Mouse (Mus musculus) embryo, embryonic 11 days (tissue): ENCODE data around the gene Med31.

ENCODE experiments used
- DNase-seq: peaks from one replicate; pipeline ENCODE4 v3.0.0-alpha.2; 2015

Med31 gene

GRCm38 (mm10) chr11:72215410-72215797 is at the start of gene Med31:
Gene Med31, minus strand, starts transcription at chr11:72215592.
- peak; percentile 68 for DNase-seq

GRCm38 (mm10) chr11:72256441-72256840 is 41.0 kb upstream of the Med31 start:
- DNase-seq, result no peak

DNA sequence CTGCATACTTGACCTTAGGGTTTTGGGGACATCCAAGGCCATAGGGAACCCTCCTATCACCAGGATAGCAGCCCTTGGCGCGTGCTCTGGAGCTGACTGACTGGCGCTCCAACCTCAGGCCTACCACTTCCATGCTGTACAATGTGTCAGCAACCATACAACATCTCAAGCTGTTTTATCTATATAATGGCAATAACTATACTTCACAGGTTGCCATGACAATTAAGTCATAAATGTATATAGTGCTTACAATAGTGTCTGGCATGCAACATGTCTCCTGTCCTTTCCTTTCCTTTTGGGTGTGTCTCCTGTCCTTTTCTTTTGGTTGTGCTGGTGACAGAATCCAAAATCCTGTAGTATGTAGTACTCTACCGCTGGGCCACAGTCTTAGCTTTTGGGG is 40.2 kb upstream of the Med31 start:
- DNase-seq, result no peak

DNA sequence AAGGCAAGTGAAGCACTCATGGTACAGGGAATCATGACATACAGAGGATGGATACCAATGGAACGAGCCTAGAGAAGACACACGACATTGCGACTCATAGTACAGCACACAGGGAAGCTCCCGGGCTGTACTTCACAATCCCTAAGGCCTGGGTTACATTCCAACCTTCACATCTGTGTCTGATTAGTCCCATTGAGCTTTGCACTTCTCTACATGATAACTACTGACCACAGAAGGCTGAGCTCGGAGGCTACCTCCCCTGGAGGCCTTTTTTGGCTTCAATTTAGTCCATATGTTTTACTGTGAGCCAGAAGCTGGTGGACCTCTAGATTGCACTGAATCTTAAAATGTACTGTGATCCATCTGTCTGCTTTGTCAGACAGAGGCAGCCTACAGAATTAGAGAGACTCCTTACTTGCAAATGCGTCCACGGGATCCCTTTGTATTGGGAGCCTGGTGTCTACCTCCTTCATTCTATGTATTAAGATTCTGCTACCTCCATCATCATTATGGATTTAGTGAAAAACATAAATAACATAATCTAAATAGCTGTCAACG is 29.9 kb upstream of the Med31 start:
- peak; percentile 24 for DNase-seq

- no peak for DNase-seq
Measured at GRCm38 (mm10) chr11:72240062-72240860, 24.9 kb upstream of the Med31 start.

- no peak for DNase-seq
Measured at GRCm38 (mm10) chr11:72234013-72234412, 18.6 kb upstream of the Med31 start.

DNA sequence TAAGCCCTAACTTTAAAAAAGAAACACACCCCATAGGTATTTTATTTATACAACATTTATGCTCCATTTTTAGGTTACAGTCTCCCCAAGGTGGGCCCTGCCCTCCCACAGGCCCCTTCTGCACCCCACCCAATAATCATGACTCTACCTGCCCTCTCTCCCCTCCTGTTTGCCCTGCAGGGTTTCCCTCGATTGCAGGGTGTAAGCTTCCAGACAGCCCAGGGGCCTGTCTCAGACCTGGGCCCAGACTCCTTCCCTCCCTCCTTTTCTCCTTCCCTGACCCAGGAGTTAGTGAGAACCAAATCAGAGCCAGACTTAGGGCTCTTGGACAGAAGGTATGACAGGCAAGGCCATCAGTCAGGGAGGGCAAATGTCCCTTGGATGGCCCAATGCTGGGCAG is 17.6 kb upstream of the Med31 start:
- DNase-seq, result no peak

DNA sequence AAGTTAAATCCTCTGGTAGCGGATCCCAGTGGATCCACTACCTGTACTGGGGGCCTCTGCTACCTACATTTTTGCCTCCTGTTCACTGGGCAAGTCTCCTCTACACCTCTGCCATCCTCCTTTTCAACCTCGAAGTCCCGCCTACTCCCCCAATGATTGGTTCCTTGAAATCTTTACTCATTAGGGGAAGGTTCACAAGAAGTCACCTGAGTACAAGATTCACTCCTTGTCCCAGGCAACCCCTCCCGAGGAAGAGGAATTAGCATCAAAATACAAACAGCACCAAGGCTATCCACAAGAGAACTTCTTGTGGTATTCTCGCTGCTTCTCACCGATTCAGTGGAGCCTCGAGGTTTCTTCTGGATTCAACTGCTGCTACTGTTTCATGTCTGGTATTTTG is 16.7 kb upstream of the Med31 start:
- no peak for DNase-seq

DNA sequence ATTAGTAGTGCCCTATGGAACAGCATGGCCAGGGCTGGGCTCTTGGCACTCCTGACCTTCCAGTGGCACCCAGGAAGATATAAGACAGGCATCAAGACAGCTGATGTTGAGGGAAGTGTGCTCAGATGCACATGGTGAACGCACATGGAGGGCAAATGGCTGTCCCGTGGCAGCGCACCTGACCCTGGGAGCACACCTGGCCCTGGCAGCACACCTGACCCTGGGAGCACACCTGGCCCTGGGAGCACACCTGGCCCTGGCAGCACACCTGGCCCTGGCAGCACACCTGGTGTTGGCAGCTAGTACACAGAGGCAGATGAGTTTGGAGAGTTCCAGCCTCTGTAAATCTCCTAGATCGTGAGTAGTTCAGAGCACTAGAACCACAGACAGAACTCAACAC is 13.1 kb upstream of the Med31 start:
- DNase-seq, result no peak

GRCm38 (mm10) chr11:72226901-72227300 is 11.5 kb upstream of the Med31 start:
- DNase-seq, result no peak

DNA sequence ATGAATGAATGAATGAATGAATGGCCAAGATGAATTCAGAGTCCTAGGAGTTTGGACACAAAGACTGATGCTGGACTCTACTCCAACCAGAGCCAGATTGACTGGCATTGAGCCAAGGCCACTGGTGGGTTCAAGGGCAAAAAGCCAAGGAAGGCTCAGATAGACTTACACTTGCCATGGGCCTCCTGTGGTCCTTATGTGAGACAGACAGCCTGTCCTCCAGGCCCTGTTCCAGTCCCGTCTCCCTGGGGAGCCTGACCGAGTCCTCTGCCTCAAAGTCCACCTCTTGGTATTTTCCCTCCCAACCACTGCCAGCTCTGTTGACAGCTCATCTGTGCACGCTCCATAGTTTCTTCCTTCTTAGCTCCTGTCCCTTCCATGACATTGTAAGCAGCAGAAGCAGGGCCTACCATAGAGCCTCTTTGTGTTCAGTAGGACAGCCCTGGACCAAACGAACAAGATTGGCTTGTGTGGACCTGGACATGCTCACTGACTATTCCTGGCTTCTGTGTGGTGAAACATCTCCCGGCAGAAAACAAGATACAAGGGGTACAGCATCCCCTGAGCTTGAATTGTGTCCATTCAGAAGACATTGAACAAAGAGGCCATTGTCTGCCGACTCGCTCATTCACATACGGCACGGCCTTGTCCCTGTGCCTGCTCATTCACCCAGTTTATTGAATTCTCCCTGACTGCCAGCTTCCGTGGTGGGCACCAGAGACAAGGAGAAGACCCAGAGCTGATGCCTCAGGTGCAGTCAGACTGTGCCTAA is 10.8 kb upstream of the Med31 start:
- DNase-seq, result peak; percentile 12

DNA sequence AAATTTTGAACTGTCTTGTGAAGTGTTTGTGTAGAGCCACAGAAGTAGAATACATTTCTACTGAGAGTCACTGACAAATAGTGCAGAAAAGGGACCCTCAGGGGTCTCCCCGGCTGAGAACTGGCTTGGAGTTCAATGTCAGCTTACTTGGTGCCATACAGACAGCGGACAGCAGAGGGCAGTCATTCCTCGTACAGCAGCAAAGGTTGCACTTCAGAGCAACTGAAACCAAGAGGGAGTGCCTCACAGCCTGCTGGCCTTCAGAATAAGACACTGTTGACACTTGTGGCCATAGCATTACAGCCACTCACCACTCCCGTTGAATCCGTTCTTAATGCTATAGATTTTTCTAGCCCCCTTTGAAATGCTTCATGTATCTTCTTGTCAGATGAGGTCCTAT is 9.5 kb upstream of the Med31 start:
- DNase-seq, result peak; percentile 79

DNA sequence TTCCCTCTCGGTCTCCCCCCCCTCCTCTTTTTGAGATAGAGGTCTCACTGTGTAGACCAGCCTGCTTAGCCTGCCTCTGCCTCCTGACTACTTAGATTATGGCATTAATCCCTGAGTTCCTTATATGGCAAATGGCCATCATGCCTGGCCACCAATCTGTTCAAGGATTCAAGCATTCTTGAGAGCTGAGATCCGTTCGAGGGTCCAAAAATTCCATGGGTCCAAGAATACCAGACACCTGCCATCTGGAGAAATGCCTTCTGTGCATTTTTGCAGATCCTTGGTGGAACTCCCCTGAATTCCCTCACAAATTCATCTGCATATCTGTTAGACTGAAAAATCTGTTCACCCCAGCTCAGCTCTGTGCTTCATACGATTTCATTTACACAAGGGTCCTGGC is 8.0 kb upstream of the Med31 start:
- DNase-seq, result no peak

DNA sequence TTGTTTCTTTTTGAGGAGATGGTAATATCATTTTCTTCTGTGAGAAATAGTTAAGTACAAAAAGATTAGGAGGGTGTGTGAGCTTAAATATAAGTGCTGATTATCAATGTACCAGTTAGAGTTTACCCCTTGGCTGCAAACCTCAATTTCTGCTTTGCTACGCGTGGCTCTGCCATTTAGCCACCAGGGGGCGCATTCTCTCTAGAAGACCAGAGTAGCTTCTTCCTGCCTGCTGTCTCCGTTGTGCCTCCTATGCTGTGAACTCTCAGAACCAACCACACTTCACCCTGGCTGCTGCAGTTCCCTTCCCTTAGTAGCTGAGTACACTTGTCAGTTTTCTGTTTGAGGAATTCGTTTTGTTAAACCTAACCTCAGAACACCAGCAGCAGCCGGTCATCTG is 5.9 kb upstream of the Med31 start:
- DNase-seq, result peak; percentile 89

DNA sequence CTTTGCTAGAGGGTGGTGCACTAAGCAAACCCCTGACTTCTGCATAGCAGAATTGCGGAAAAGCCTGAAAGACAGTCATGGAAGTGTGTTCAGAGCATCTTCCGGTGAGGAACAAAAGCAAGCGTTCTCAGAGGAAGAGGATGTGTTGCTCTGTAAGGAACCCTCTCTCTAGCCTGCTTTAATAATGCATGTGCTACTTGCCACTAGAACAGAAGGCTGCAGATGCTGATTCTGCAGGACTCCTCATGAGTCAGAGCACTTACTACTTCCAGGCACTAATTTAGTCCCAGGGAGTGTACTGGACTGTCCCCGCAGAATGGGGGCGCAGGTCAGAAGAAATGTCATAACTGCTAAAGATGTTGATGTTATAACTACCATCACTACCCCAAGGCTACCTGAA is 1.7 kb upstream of the Med31 start:
- no peak for DNase-seq

DNA sequence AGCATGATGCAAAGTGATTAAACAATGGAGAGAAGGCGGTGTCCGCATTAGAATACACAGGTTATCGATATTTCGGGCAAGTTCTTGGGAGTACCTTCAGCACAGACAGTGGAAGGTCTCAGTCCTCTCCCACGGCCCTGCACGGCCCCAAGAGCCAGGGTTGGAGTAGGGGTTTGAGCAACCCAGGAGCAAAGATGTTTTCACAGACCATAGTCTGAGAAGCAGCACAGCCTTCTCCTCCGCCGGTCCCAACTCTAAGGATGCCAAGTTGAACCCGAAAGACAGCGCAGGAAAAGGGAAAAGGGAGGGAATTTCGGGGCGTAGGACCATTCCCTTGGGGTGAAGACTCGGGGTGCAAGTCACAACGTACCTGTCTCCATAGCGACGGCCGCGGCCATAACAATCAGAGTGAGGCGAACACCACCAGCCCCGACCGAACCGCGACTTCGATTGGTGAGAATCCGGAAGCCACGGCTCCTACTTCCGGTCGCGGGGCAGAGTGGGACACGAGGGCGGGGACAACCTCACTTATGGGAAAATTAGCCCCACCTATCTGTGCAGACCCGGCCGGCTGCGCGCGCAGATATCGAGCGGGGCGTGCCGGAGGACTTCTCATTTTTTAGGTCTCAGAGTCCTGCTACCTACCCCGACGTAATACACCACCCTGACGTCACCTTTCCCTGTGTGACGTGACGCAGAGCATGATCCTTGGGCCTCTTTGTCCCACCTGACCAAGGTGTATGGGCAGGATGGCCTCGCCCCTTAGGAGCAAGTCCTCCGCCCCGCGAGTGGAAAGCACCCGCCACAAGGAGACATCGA is 592 bp downstream of the Med31 start:
- peak; percentile 98 for DNase-seq

- DNase-seq, result no peak
Measured at GRCm38 (mm10) chr11:72207834-72208377, 7.5 kb downstream of the Med31 start.

- DNase-seq, result peak; percentile 92
Measured at GRCm38 (mm10) chr11:72207204-72207833, 8.1 kb downstream of the Med31 start, which contains the start of the genes 4933427D14Rik and Txndc17. Gene 4933427D14Rik, minus strand, starts transcription at chr11:72207459. Gene Txndc17, plus strand, starts transcription at chr11:72207547.

DNA sequence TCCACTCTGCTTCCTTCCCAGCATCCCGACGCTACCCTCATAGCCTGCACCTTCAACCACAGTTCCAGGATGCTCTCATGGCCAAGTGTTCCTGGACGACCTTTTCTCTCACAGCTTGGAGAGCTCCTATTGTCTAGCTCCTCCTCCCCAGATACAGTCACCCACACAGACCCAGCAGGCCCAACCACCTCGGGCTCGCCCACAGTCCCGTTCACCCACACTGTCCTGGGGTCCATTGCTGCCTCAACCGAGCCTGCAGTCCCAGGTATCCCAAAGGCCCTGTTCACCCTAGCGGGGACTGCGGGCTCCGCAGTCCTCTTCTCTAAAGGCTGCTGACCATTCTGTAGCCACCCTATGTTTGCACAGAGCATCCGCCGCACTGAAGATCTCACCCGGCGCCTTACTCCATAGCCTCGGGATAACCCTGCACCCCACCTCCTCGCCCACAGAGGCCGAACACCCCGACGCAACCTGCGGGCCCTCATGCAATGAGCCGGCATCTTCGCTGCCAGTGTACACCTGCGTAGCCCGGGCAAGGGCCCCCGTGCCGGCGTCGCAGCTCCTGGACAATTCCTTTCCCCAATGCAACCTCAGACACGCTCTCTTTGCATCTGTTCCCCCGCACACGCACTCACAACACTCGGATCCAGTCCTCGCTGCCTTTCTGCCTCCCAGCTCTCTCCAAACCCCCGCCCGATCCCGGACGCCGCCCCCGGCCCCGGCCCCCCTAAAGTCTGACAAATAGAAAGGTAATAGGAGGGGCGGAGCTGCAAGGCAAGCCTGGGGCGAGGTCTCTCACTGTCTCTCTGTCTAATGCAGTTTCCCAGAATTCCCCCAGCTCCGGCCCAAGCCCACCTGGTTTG is 8.8 kb downstream of the Med31 start, which contains the start of gene Gm43951:
Gene Gm43951 (minus strand): TSS at position 500 of the 863 bp plus-strand sequence.
- DNase-seq, result peak; percentile 56

DNA sequence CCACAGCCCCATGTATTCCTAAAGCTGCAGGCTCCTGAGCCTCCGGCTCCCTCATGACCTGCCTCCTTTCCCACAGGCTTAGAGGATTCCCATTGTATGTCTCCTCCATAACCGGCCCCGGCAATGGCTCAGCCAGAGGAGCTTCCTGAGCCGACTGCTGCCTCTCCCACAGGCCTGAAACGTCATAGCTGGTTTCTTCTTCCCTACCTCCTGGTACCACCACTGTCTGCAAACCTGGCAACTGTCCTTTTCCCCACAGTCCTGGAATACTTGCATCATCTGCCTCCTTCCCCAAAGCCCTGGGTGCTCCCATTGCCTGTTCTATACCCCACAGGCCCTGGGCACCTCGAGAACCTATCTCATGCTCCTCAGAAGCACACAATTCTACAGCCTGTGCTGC is 10.1 kb downstream of the Med31 start:
- DNase-seq, result no peak

DNA sequence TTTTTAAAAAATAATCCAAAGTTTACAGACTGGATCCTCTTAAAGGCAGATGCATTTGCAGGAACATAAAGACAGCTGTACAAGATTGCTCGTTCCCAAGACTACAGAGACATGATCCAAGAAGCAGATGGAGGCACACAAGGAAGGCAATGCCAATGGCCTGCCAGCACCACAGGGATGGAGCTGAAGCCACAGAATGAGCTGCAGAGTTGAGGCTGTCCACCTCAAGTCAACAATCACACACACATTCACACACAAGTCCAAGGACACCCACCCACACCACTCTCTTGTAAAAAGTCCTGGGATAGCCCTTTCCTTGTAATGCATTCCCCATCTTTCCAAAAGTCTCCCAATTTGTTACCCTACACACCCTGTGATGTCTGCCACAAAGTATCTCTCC is 12.0 kb downstream of the Med31 start:
- DNase-seq, result no peak
